Mouse (Mus musculus) olfactory bulb, adult 2 months (tissue): ENCODE data around the gene D930048N14Rik.

Experiments
- CTCF ChIP-seq: fragments of 200-500 bp; IDR thresholded peaks from 2 replicates; pipeline ENCODE4 v1.5.1; 2012; ENCODE audit warnings: low read depth, mild to moderate bottlenecking, low read length, moderate library complexity; ENCODE audit not compliant: insufficient read depth
- POLR2A ChIP-seq: fragments of 200-500 bp; IDR thresholded peaks from 2 replicates; pipeline ENCODE4 v1.6.1; 2012; ENCODE audit warnings: mild to moderate bottlenecking, low read depth, low read length, moderate library complexity; ENCODE audit not compliant: insufficient read depth

- no peak for TF ChIP-seq CTCF
- TF ChIP-seq POLR2A: no peak
Observed at GRCm38 (mm10) chr11:51670846-51671245, 20.1 kb downstream of the D930048N14Rik start.
